Mouse (Mus musculus) lung, postnatal 0 days (tissue): Measurements from ENCODE around the gene Crtam.

Source experiments
- CTCF ChIP-seq: IDR thresholded peaks from 2 replicates; pipeline ENCODE4 v1.5.1; 2016; ENCODE audit warnings: antibody characterized with exemption, mild to moderate bottlenecking
- EP300 ChIP-seq: IDR thresholded peaks from 2 replicates; pipeline ENCODE4 v1.6.1; 2016; ENCODE audit warnings: antibody characterized with exemption, mild to moderate bottlenecking, control low read depth

- TF ChIP-seq CTCF (no peak), EP300 (no peak)
These were observed 12.9 kb downstream of the Crtam start for GRCm38 (mm10) chr9:40991511-40991910.
